Mouse (Mus musculus): ENCODE results near the gene Ighmbp2. TPM values are rescaled to one million over a fixed set of nuclear protein-coding genes. Genes with fewer than 3 reads are reported as not detected.
A peak's percentile ranks its signal among the peaks of the same experiment; 100 is the strongest.

Ighmbp2 gene
- polyA plus RNA-seq (2015; fragmentation: Nextera tagmentation; extraction: Ambion mirVana), result 5.2 TPM in 2 replicates

DNA sequence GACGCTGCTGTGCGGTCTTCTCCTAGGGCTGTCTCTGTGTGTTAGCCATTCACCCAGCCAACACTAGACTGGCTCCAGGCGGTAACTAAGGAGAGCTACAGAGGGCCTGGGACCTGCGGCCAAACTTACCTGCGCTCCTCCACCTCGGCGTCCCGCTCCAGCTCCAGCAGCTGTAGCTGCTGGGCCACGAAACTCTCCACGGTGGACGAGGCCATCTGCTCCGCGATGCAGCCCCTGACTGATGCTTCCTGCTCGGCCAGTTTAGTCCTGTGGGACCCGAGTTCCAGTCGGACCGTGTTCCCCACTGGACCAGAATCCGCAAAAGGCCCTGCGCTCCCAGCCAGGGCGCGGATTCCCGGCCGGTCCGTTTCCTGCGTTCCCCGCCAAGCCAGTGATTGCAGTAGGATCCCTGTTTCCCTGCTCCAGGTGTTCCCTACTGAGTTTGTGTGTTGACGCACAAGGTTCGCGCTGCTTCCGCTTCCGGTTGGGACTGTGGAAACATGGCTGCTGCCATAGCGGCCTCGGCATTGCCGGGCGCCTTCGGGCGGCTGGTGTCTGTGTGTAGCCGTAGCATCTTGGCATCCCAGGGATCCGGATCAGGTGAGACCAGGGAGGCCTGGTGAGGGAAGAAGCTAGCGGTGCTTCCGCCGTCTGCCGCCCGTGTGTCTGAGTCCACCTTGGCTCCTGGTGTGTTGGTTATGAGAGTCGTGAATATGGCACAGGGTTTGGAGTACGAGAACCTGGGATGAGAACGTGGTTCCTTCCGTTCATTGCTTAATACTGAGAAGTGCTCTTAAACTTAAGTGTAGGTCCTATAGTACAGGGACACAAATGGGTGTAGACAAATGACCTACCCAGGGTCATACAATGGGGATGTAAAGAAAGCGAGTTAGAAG, at the start of gene Ighmbp2, which contains the start of gene Mrpl21:
Ighmbp2 (minus strand) TSS at position 446 of the 896 bp plus-strand sequence.
Mrpl21 (plus strand) TSS at position 330 of the 896 bp plus-strand sequence.
- peak; percentile 95 for DNase-seq (ENCODE audit: low spot score)
- Histone ChIP-seq H3K27ac (ENCODE audit: low read length) (peak within 1 kb of the TSS; percentile 66), H3K4me1 (ENCODE audit: insufficient read depth, low read depth, low read length) (peaks cover 13% of the 10 kb centered on the region; the same call in 1 of the 2 replicates), H3K4me2 (replicated peaks; ENCODE audit: low read depth, low read length) (peak within 1 kb of the TSS; percentile 95), H3K4me3 (ENCODE audit: low read depth, low read length) (peak within 1 kb of the TSS; percentile 89), H3K36me3 (ENCODE audit: insufficient read depth, low read length) (peaks cover 6% of the 10 kb centered on the region; the same call in 1 of the 2 replicates), H3K9me3 (ENCODE audit: low read length) (no peaks in the 10 kb centered on the region), H3K27me3 (replicated peaks; ENCODE audit: insufficient read depth, low read length) (no peaks in the 10 kb centered on the region), H3K9ac (replicated peaks; ENCODE audit: low read depth) (peak within 1 kb of the TSS; percentile 93)
- TF ChIP-seq EP300 (IDR thresholded peaks at IDR 0.05) (no peak), CTCF (IDR thresholded peaks at IDR 0.05) (no peak)
- WGBS, result 1% methylated on average over 49 of the region's 49 CpGs
- ATAC-seq, result peak; percentile 97

DNA sequence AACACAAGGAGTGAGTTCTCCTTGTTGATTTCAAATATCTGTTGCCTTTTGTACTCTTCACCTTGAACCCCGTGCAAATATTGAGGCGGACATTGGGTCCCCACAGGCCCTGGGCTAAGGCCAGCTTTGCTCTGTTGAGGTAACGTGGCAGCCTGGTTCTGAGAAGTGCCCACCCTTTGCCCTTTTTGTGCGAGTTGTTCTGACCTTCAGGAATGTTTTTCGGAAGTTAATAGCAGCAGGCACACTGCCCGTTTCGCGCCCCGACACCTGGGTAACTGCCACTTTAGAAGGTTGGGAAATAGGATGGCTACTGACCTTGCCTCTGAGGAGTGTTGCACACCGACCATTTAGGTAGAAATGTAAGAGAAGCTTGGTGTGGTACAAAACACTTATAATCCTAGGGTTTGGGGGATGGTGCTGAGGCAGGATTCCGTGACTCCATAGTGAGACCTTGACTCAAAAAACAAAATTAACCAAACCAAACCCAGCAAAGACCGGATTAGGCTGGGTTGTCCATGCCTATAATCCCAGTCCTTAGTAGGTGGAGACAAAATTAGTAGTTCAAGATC, 43.7 kb upstream of the Ighmbp2 start:
- ATAC-seq (no peak), DNase-seq (ENCODE audit: low spot score) (peak; percentile 30)
- Histone ChIP-seq H3K9ac (replicated peaks; ENCODE audit: low read depth) (no peak overlapping the region), H3K36me3 (ENCODE audit: insufficient read depth, low read length) (no peaks in the 10 kb centered on the region), H3K4me3 (ENCODE audit: low read depth, low read length) (no peak overlapping the region), H3K27me3 (replicated peaks; ENCODE audit: insufficient read depth, low read length) (no peaks in the 10 kb centered on the region), H3K9me3 (ENCODE audit: low read length) (no peaks in the 10 kb centered on the region), H3K27ac (ENCODE audit: low read length) (peak overlapping the region; percentile 96), H3K4me2 (replicated peaks; ENCODE audit: low read depth, low read length) (no peak overlapping the region), H3K4me1 (ENCODE audit: insufficient read depth, low read depth, low read length) (peaks cover 14% of the 10 kb centered on the region; the same call in 1 of the 2 replicates)
- 69% methylated on average over 12 of the region's 12 CpGs for WGBS
- no peak for TF ChIP-seq EP300 (IDR thresholded peaks at IDR 0.05)
- no peak for TF ChIP-seq CTCF (IDR thresholded peaks at IDR 0.05)

- Histone ChIP-seq H3K4me1 (ENCODE audit: insufficient read depth, low read depth, low read length) (peaks cover 18% of the 10 kb centered on the region; the same call in 1 of the 2 replicates), H3K36me3 (ENCODE audit: insufficient read depth, low read length) (no peaks in the 10 kb centered on the region), H3K4me2 (replicated peaks; ENCODE audit: low read depth, low read length) (peak overlapping the region; percentile 95), H3K9me3 (ENCODE audit: low read length) (no peaks in the 10 kb centered on the region), H3K4me3 (ENCODE audit: low read depth, low read length) (peak overlapping the region; percentile 74), H3K27me3 (replicated peaks; ENCODE audit: insufficient read depth, low read length) (no peaks in the 10 kb centered on the region), H3K9ac (replicated peaks; ENCODE audit: low read depth) (no peak overlapping the region), H3K27ac (ENCODE audit: low read length) (peak overlapping the region; percentile 96)
- TF ChIP-seq EP300 (IDR thresholded peaks at IDR 0.05) (no peak), CTCF (IDR thresholded peaks at IDR 0.05) (no peak)
- DNase-seq (ENCODE audit: low spot score) (peak; percentile 83), ATAC-seq (no peak)
- WGBS, result 23% methylated on average over 15 of the region's 15 CpGs
These were observed 43.1 kb upstream of the Ighmbp2 start for GRCm38 (mm10) chr19:3325771-3326478.

GRCm38 (mm10) chr19:3324931-3325711, 42.3 kb upstream of the Ighmbp2 start:
- peak overlapping the region; percentile 52 for H3K9ac ChIP-seq (replicated peaks; ENCODE audit: low read depth)
- H3K27ac ChIP-seq (ENCODE audit: low read length), result peak overlapping the region; percentile 96
- H3K4me1 ChIP-seq (ENCODE audit: insufficient read depth, low read depth, low read length), result peaks cover 18% of the 10 kb centered on the region; the same call in 1 of the 2 replicates
- H3K27me3 ChIP-seq (replicated peaks; ENCODE audit: insufficient read depth, low read length), result no peaks in the 10 kb centered on the region
- TF ChIP-seq CTCF (IDR thresholded peaks at IDR 0.05) (no peak), EP300 (IDR thresholded peaks at IDR 0.05) (peak; percentile 50)
- H3K36me3 ChIP-seq (ENCODE audit: insufficient read depth, low read length), result no peaks in the 10 kb centered on the region
- H3K4me2 ChIP-seq (replicated peaks; ENCODE audit: low read depth, low read length), result peak overlapping the region; percentile 95
- DNase-seq (ENCODE audit: low spot score) (peak; percentile 98), ATAC-seq (peak; percentile 76)
- peak overlapping the region; percentile 74 for H3K4me3 ChIP-seq (ENCODE audit: low read depth, low read length)
- 1% methylated on average over 55 of the region's 59 CpGs for WGBS
- H3K9me3 ChIP-seq (ENCODE audit: low read length), result no peaks in the 10 kb centered on the region

DNA sequence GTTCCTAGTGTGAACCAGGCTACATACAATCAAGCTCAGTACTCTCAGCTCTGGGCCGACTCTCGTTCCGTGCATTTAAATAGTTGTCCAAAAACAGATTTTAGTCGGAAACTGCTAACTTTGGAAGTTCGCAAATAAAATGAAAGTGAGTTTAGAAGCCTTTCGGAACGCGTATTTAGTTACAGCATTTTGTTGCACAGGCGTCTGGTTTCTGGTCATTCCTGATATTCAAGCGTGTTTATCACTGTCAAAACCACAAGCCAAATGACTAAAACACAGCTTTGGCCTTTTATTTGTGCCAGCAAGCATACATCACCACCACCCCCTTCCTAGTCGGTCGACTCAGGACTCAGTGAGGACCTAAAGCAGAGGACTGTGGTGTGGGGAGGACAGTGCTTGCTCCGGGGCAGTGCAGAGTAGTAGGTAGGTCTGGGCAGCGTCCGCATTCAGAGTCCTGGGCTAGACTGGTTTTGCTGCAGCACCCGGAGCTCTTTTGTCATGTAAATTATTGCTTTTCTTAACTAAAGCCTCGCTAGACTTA, 41.5 kb upstream of the Ighmbp2 start:
- ATAC-seq (no peak), DNase-seq (ENCODE audit: low spot score) (peak; percentile 57)
- H3K4me3 ChIP-seq (ENCODE audit: low read depth, low read length), result peak overlapping the region; percentile 74
- H3K27me3 ChIP-seq (replicated peaks; ENCODE audit: insufficient read depth, low read length), result no peaks in the 10 kb centered on the region
- H3K4me2 ChIP-seq (replicated peaks; ENCODE audit: low read depth, low read length), result peak overlapping the region; percentile 95
- no peaks in the 10 kb centered on the region for H3K36me3 ChIP-seq (ENCODE audit: insufficient read depth, low read length)
- H3K9me3 ChIP-seq (ENCODE audit: low read length), result no peaks in the 10 kb centered on the region
- TF ChIP-seq CTCF (IDR thresholded peaks at IDR 0.05) (no peak), EP300 (IDR thresholded peaks at IDR 0.05) (no peak)
- H3K9ac ChIP-seq (replicated peaks; ENCODE audit: low read depth), result peak overlapping the region; percentile 54
- 2% methylated on average over 17 of the region's 17 CpGs for WGBS
- peak overlapping the region; percentile 96 for H3K27ac ChIP-seq (ENCODE audit: low read length)
- H3K4me1 ChIP-seq (ENCODE audit: insufficient read depth, low read depth, low read length), result peaks cover 16% of the 10 kb centered on the region; the same call in 1 of the 2 replicates

Measured in lung, postnatal 0 days (tissue).